Mouse (Mus musculus) lung, postnatal 36 days (tissue): ENCODE results near the gene Stpg3.
"Not testable (repeated sequence)": the region's sequence is repeated elsewhere in the genome, so short reads cannot be mapped to it uniquely, and the experiment has no call there.

Source experiments
- DNase-seq: peaks from one replicate; pipeline ENCODE4 v3.0.0; 2022; ENCODE audit warnings: mixed read lengths

Gene Stpg3

GRCm38 (mm10) chr2:25214444-25214843, at the start of gene Stpg3:
TSS of gene Stpg3 (minus strand) at chr2:25214637.
- no peak for DNase-seq

GRCm38 (mm10) chr2:25263623-25264285, 49.3 kb upstream of the Stpg3 start:
- DNase-seq, result no peak

- no peak for DNase-seq
Measured at GRCm38 (mm10) chr2:25262795-25263622, 48.6 kb upstream of the Stpg3 start.

GRCm38 (mm10) chr2:25262291-25262767, 47.9 kb upstream of the Stpg3 start, which contains the start of gene Tprn:
TSS of gene Tprn (plus strand) at chr2:25262618.
- peak; percentile 99 for DNase-seq

GRCm38 (mm10) chr2:25261870-25262269, 47.4 kb upstream of the Stpg3 start:
- DNase-seq, result no peak

GRCm38 (mm10) chr2:25258887-25259286, 44.5 kb upstream of the Stpg3 start:
- DNase-seq, result no peak

- DNase-seq, result not testable (repeated sequence)
Measured at GRCm38 (mm10) chr2:25257250-25257649, 42.8 kb upstream of the Stpg3 start.

- peak; percentile 77 for DNase-seq
Measured at GRCm38 (mm10) chr2:25256443-25257109, 42.1 kb upstream of the Stpg3 start.

- DNase-seq, result peak; percentile 93
Measured at GRCm38 (mm10) chr2:25255284-25255779, 40.9 kb upstream of the Stpg3 start, which contains the start of gene Tmem203. TSS of gene Tmem203 (plus strand) at chr2:25255439.

GRCm38 (mm10) chr2:25252331-25252730, 37.9 kb upstream of the Stpg3 start:
- DNase-seq, result peak; percentile 57

GRCm38 (mm10) chr2:25246183-25247072, 32.0 kb upstream of the Stpg3 start, which contains the start of gene AL732309.1:
TSS of gene AL732309.1 (minus strand) at chr2:25246863.
- peak; percentile 53 for DNase-seq

- no peak for DNase-seq
Measured at GRCm38 (mm10) chr2:25244144-25244543, 29.7 kb upstream of the Stpg3 start.

GRCm38 (mm10) chr2:25243342-25243741, 28.9 kb upstream of the Stpg3 start:
- DNase-seq, result no peak

- DNase-seq, result no peak
Measured at GRCm38 (mm10) chr2:25242101-25242506, 27.7 kb upstream of the Stpg3 start, which contains the start of the genes Rnf208 and Cysrt1. TSS of gene Rnf208 (plus strand) at chr2:25242255. TSS of gene Cysrt1 (minus strand) at chr2:25242452.

GRCm38 (mm10) chr2:25241438-25241775, 27.0 kb upstream of the Stpg3 start:
- DNase-seq, result no peak

- DNase-seq, result peak; percentile 85
Measured at GRCm38 (mm10) chr2:25240723-25241437, 26.4 kb upstream of the Stpg3 start.

GRCm38 (mm10) chr2:25240310-25240709, 25.9 kb upstream of the Stpg3 start:
- no peak for DNase-seq

GRCm38 (mm10) chr2:25239766-25240165, 25.3 kb upstream of the Stpg3 start:
- no peak for DNase-seq

- DNase-seq, result no peak
Measured at GRCm38 (mm10) chr2:25238106-25238505, 23.7 kb upstream of the Stpg3 start.

- peak; percentile 88 for DNase-seq
Measured at GRCm38 (mm10) chr2:25237522-25237921, 23.1 kb upstream of the Stpg3 start.

- DNase-seq, result no peak
Measured at GRCm38 (mm10) chr2:25236614-25237013, 22.2 kb upstream of the Stpg3 start, which contains the start of gene Rnf224. TSS of gene Rnf224 (minus strand) at chr2:25236787.
